Mouse (Mus musculus) B cell, adult 2 months (primary cell): ENCODE results near the gene Olfr730.

ENCODE experiments used
- DNase-seq, 2 experiments: peaks; one replicate each; pipeline ENCODE4 v3.0.0; 2022

Gene Olfr730

GRCm38 (mm10) chr14:50188098-50188497 is at the start of gene Olfr730:
Olfr730 (minus strand) TSS chr14:50188198.
- DNase-seq = no peak

- DNase-seq = no peak
Measured at GRCm38 (mm10) chr14:50152810-50153209, 35.2 kb downstream of the Olfr730 start, which contains the start of gene Olfr729. Olfr729 (minus strand) TSS chr14:50152910.

- no peak for DNase-seq
Measured at GRCm38 (mm10) chr14:50142580-50142979, 45.4 kb downstream of the Olfr730 start, which contains the start of gene Olfr728. Olfr728 (minus strand) TSS chr14:50142680.
